Mouse (Mus musculus) embryonic facial prominence, embryonic 14.5 days (tissue): ENCODE results near the gene 3110001I22Rik. TPM values are rescaled to one million over a fixed set of nuclear protein-coding genes. Genes with fewer than 3 reads are reported as not detected.

Experiments
- polyA plus RNA-seq: library from polyadenylated mRNA; unstranded; fragments of >200 nt; fragmentation: Nextera tagmentation; extraction: Ambion mirVana; gene quantifications from 2 replicates; pipeline ENCODE4 v1.2.1, GENCODE M21; 2014

3110001I22Rik gene
- polyA plus RNA-seq, 1 experiment from 2014 or later: 5.4 TPM

Other genes with a start within 250 kb of the 3110001I22Rik start
- gene Parn, start 3.8 kb upstream of the 3110001I22Rik start, polyA plus RNA-seq: 32.1 and 41.3 TPM in 2 replicates
- gene Bfar, start 71 bp upstream of the 3110001I22Rik start, polyA plus RNA-seq: 46.5 and 51.9 TPM in 2 replicates
- 0.16 and 0.46 TPM in 2 replicates for gene Pla2g10, start 59.1 kb downstream of the 3110001I22Rik start, polyA plus RNA-seq
- gene Rrn3, start 108.8 kb downstream of the 3110001I22Rik start, polyA plus RNA-seq: 43.3 and 46.9 TPM in 2 replicates
- gene Ntan1, start 146.9 kb downstream of the 3110001I22Rik start, polyA plus RNA-seq: 176 and 178 TPM in 2 replicates
- gene Pdxdc1, start 231.2 kb downstream of the 3110001I22Rik start, polyA plus RNA-seq: 100 and 116 TPM in 2 replicates
- 5.7 and 6.2 TPM in 2 replicates for gene Mpv17l, start 231.2 kb downstream of the 3110001I22Rik start, polyA plus RNA-seq